Mouse (Mus musculus): ENCODE data around the gene Grip1. TPM values are rescaled to one million over a fixed set of nuclear protein-coding genes. Genes with fewer than 3 reads are reported as not detected.

Grip1 gene
- polyA plus RNA-seq, 1 experiment from 2014 or later: 4.3 TPM

GRCm38 (mm10) chr10:120133697-120134096, 680.1 kb downstream of the Grip1 start:
- H3K27ac ChIP-seq (ENCODE audit: low read length): no peak overlapping the region
- H3K36me3 ChIP-seq (ENCODE audit: control insufficient read depth, insufficient read depth, low read length): no peaks in the 10 kb centered on the region
- no peaks in the 10 kb centered on the region for H3K27me3 ChIP-seq (ENCODE audit: control insufficient read depth, insufficient read depth, low read length)
- no peak overlapping the region for H3K9ac ChIP-seq (replicated peaks; ENCODE audit: low read depth, low read length)
- no peaks in the 10 kb centered on the region for H3K9me3 ChIP-seq (ENCODE audit: control insufficient read depth, low read depth, low read length)
- no peaks in the 10 kb centered on the region for H3K4me1 ChIP-seq (ENCODE audit: control insufficient read depth, insufficient read depth, low read length)
- H3K4me2 ChIP-seq (replicated peaks; ENCODE audit: low read depth, low read length): no peak overlapping the region
- no peak overlapping the region for H3K4me3 ChIP-seq (ENCODE audit: low read depth, low read length)
- no peak for ATAC-seq (ENCODE audit: insufficient number of reproducible peaks, insufficient read depth, low FRiP score, low read depth)
- 52% methylated on average over 11 of the region's 11 CpGs for WGBS

- Histone ChIP-seq H3K4me3 (ENCODE audit: low read depth, low read length) (no peak overlapping the region), H3K9me3 (ENCODE audit: control insufficient read depth, low read depth, low read length) (no peaks in the 10 kb centered on the region), H3K4me2 (replicated peaks; ENCODE audit: low read depth, low read length) (no peak overlapping the region), H3K36me3 (ENCODE audit: control insufficient read depth, insufficient read depth, low read length) (no peaks in the 10 kb centered on the region), H3K4me1 (ENCODE audit: control insufficient read depth, insufficient read depth, low read length) (no peaks in the 10 kb centered on the region), H3K27ac (ENCODE audit: low read length) (no peak overlapping the region), H3K27me3 (ENCODE audit: control insufficient read depth, insufficient read depth, low read length) (no peaks in the 10 kb centered on the region), H3K9ac (replicated peaks; ENCODE audit: low read depth, low read length) (no peak overlapping the region)
- WGBS: 85% methylated on average over 12 of the region's 12 CpGs
- no peak for ATAC-seq (ENCODE audit: insufficient number of reproducible peaks, insufficient read depth, low FRiP score, low read depth)
Observed at GRCm38 (mm10) chr10:120136020-120136562, 682.5 kb downstream of the Grip1 start.

Other genes with a start within 250 kb of the Grip1 start
- 79.5 and 80.4 TPM in 2 replicates for gene Cand1, start 213.8 kb upstream of the Grip1 start, polyA plus RNA-seq (2014; fragmentation: Nextera tagmentation; extraction: Ambion mirVana)